Mouse (Mus musculus) thymus, postnatal 25 days (tissue): ENCODE data around the gene Prrx2.

Experiments used
- DNase-seq: peaks from one replicate; pipeline ENCODE4 v3.0.0; 2022

The Prrx2 gene

GRCm38 (mm10) chr2:30823385-30824153, 11.2 kb upstream of the Prrx2 start:
- DNase-seq = no peak

DNA sequence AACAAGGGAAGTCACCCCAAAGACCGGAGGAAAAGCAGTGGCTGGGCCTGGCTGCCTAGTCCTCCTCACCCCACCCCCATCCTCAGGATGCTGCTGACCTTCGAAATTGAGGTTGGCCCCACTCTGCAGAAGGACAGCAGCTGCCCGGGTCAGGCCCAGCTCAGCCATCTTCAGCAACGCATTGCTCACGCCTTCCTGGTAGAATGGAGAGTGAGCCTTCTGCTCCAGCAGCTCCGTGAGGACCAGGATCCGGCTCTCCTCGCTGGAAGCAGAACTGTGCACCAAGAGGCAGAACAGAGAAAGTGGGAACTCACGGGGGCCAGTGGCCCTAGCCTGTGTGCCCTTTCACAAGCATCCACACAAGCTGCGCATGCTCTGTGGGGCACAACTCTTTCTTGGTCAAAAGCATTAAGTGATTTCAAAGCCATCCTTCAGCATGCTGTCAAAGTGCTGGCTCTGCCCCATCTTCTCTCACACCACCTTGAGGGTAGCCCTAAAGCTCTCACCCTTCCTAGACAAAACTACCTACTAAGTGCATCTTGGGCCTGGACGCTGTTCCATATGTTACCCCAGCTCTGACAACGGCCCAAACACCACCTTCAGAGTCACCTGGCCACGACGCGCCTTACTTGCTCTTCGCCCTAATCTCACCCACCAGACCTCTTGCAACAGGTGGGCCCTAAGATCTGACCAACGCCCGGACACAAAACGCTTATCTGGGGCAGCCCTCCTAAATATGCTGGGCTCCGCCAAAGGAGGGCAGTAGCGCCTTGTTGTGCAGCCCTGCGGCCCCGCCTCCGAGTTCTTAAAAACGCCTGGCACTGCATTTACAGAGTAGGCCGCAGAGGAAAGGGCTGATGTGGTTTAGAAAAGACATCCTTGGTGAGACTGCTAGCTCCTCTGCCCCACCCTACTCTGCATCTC, 7.7 kb upstream of the Prrx2 start:
- peak; percentile 56 for DNase-seq

GRCm38 (mm10) chr2:30827749-30828475, 6.9 kb upstream of the Prrx2 start:
- peak; percentile 95 for DNase-seq

DNA sequence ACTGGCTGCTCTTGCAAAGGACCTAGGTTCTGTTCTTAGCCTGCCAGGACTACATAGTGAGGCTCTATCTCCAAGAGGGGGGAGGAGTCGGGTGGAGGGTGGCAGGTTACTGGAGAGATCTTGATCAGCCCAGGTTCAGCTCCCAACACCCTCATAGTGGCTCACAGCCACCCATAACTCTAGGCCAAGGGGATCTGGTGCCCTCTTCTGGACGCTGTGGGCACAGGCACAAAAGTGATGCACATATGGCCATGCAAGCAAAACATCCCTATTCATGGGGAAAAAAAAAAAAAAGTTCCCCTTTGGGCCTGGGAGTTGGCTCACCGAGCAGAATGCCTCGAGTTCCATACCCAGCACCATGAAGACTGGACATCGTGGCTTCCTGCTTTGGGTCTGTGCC, 5.5 kb upstream of the Prrx2 start:
- peak; percentile 66 for DNase-seq

- no peak for DNase-seq
Observed at GRCm38 (mm10) chr2:30830283-30830795, 4.4 kb upstream of the Prrx2 start, which contains the start of gene Asb6. Gene Asb6, minus strand, starts transcription at chr2:30830333.

DNA sequence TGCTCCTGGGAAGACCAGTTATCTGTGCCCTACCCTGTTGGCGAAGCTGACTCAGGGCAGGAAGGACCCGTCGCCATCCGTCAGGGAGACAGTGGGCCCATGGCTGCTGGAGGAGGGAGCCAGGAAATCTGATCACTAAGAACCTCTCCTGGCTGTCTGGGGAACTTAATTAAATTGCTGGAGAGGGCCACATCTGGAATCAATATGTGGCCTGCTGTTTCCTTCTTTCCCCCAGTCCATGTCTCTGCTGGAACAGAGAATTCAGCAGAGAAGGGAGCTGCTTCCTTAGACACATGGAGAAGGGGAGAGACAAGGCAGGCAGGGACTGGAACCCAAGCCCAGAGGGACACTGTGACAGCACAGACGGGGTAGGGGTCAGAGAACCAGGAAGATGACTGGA, 1.1 kb upstream of the Prrx2 start:
- no peak for DNase-seq

- DNase-seq = no peak
Observed at GRCm38 (mm10) chr2:30836238-30836990, 1.6 kb downstream of the Prrx2 start.

DNA sequence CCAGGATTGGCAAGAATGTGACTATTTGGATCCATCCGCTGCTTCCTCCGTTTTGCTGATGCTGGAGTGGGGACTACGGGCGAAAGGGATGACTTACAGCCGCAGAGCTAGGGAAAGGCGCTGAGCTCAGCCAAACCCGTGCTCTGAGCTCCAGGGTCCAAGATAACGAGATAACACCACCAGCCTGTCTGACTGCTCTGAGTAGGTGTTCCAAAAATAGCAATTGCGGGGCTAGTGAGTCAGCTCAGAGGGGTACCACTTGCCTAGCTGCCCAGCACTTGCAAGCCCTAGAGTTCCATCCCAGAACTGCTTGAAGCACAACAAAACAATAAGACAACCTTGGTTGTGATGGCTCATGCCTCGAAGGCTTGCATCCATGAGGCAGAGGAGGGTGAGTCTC, 7.8 kb downstream of the Prrx2 start:
- DNase-seq = no peak

GRCm38 (mm10) chr2:30845152-30846070, 10.6 kb downstream of the Prrx2 start:
- no peak for DNase-seq

- DNase-seq = no peak
Observed at GRCm38 (mm10) chr2:30846236-30846635, 11.5 kb downstream of the Prrx2 start.

- DNase-seq = no peak
Observed at GRCm38 (mm10) chr2:30846723-30847122, 12.0 kb downstream of the Prrx2 start.

GRCm38 (mm10) chr2:30848184-30848583, 13.4 kb downstream of the Prrx2 start:
- DNase-seq = no peak

DNA sequence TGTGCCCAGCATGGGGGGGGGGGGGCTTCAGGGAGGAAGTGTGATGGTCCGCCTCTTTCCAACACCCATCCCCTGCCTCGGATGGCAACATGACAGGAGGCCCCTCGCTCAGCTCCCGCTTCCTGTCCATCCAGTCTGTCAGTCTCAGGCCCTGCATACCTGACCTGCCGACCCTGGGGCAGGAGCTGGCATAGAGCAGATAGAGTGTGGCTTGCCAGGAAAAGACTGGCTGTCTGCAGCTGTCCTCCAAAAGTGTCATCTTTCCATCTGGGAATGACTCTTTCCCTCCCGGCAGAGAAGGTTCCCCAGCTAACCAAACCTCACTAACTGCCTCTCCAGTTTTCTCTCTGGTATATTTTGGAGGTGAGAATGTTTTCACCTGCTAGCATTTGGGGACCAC, 15.8 kb downstream of the Prrx2 start:
- no peak for DNase-seq

DNA sequence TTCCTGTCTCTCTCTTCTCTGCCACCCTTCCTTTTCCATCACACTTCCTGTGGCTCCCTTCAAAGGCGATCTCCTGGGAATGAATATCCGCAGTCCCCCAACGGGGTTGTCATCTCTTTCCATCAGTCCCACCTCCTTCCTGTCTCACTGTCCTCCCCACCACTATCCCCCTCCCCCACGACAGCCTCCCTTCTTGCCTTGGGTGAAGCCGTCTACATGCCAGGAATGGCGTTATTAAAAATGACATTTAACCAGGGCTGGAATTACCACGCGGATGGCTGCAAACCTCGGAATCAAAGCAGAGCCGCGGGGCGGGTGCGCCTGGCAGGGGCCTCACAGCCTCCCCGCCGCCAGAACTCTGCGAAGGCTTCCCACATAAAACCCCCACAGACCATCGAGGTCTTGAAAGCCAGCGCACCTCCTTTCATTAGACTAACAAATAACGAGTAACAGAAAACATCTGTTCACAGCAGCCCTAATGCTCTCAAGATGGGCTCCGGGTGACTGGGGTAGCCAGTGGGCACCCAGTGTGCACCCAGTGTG, 18.1 kb downstream of the Prrx2 start:
- no peak for DNase-seq

- DNase-seq = no peak
Observed at GRCm38 (mm10) chr2:30857076-30857475, 22.3 kb downstream of the Prrx2 start.

- DNase-seq = no peak
Observed at GRCm38 (mm10) chr2:30859782-30860181, 25.0 kb downstream of the Prrx2 start.

DNA sequence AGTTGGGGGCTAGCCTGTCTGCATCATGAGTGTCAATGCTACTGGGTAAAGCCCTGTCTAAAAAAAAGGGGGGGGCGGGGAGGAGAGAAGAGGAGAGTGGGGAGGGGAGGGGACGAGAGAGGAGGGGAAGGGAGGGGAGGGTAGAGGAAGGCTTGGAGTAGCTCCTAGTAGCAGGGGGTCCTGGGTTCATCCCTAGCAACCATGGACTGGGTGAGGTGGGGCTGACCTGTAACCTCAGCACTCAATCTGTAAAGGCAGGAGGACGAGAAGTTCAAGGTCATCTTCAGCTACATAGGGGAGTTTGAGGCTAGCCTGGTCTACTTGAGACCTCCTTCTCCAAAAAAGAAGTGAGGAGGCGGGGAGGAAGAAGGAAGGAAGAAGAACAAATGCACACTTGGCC, 27.3 kb downstream of the Prrx2 start:
- no peak for DNase-seq

DNA sequence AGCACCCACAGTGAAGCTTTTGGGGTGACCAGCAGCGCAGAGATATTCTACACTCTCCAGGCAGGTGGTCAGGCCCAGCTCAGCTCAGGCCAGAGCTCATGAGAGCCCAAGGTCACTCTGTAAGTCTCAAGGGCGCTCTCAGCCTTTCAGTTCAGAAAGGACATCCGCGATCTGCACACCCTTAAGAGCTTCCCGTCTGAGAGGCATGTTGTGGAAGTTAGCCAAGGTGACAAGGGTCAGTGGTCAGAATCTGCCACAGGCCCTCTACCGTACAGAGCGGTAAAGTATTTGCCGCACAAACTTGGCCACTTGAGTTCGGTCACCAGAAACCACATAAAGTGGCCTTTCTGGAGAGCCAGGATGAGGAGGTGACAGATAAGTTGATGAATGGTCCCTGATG, 28.8 kb downstream of the Prrx2 start:
- DNase-seq = no peak

- no peak for DNase-seq
Observed at GRCm38 (mm10) chr2:30864968-30865381, 30.2 kb downstream of the Prrx2 start.

DNA sequence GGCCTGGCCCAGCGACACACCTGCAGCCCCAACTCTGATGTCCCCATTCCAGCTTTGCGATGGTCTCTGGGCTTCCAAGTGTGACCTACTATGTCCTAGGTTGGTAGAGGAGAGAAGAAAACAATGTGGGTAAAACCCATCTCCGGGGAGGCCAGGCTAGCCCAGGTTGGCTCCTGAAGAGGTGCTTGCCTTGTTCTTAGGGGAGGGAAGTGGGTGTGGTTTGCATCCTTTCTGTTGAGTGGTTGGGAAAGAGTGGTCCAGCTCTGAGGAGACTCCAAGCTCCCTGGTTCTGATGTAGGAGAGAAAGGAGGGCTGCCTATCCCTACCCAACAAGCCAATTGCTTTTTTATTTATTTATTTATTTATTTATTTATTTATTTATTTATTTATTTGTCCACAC, 30.7 kb downstream of the Prrx2 start:
- no peak for DNase-seq

DNA sequence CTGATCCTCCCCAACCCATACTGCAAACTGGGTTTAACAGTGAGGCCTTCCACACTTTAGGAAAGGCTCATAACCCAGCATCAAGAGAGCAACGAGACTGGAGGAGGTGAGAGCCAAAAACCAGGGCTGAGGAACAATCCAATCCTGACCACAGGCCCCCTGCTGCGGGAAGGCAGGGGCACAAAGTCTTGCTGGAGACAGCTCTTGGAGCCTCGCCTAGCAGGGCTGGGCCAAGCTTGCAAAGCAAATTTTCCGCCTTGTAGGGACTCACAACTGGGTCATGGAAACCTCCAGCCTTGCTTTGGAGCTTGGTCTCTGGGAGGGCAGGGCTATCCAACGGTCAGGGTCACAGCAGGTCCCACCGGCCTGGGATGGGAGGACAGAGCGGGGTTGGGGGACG, 36.1 kb downstream of the Prrx2 start:
- DNase-seq = no peak
